Mouse (Mus musculus) G1E-ER4 (cell line): Measurements from ENCODE around the gene Gm5849. TPM values are rescaled to one million over a fixed set of nuclear protein-coding genes. Genes with fewer than 3 reads are reported as not detected.
"Not testable (repeated sequence)": the region's sequence is repeated elsewhere in the genome, so short reads cannot be mapped to it uniquely, and the experiment has no call there.

Source experiments
- GATA1 ChIP-seq: IDR thresholded peaks from one replicate; pipeline ENCODE4 v1.8.0; 2012; ENCODE audit warnings: low read length, inconsistent platforms
- polyA plus RNA-seq: library from polyadenylated mRNA; stranded (reverse); fragments of >175 nt; gene quantifications from 2 replicates; pipeline ENCODE4 v1.2.3, GENCODE M21; 2012

Gm5849 gene
- not detected in 2 replicates for polyA plus RNA-seq

DNA sequence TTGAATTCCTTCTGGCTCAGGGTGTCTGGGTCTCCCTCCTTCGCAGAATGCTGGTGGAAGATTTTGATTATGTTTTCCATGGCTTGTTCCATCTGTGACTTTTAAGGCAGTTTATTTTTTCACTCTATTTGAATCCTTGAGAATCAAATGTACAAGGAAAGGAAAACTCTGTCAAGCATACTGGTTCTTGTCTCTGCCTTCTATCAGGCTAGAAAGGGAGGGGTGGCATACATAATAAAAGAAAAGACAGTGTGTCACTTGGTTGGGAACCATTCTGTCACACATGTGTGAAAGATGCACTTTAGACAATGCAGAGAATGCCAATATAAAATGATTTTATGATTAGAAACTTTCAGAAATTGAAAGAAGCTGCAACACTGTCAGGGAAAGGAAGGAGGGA, at the start of gene Gm5849:
TSS of gene Gm5849 (minus strand) at position 101 of the 400 bp plus-strand sequence.
- TF ChIP-seq GATA1 = not testable (repeated sequence)

DNA sequence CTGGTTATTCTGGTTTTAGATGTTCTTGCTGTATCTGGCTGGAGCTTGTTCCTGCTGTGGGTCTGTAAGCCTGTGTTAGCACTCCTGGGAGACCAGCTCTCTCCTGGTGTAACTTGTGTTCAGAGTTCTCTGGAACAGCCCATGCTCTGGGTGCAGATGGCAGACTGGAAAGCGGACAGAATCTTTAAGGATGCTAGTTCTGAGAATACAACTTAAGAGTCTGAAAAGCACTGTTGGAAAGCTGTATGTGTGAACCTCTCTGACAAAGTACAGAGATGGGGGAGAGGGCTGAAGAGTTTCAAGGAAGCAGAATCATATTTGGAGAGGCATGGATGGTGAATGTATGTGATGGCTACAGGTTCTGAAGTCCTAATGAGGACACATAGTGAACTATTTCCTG, 28.0 kb downstream of the Gm5849 start:
- TF ChIP-seq GATA1 = no peak

DNA sequence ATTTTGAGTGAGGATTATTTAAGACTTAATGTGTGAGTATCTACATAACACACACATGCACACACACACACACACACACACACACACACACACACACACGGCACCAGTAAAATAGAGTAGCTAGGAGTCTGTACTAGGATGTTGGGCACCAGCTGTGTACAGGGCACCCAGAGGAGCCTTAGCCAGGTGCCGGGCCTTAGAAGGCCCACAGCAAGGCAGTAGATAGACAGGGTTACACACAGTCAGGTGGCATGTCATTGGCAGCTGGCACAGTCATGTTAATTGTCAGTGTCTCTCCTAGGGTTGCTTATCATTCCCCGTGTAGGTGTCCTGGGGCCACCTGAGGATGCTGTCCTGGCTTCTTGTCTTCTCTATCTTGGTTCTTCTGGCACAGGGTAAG, 51.1 kb downstream of the Gm5849 start, which contains the start of gene Pglyrp4:
TSS of gene Pglyrp4 (plus strand) at position 301 of the 400 bp plus-strand sequence.
- TF ChIP-seq GATA1 = no peak

Other genes with a start within 250 kb of the Gm5849 start
- gene S100a16, start 240.6 kb downstream of the Gm5849 start, polyA plus RNA-seq = not detected in 2 replicates
- gene S100a3, start 217.3 kb downstream of the Gm5849 start, polyA plus RNA-seq = not detected in 2 replicates
- gene S100a2, start 187.6 kb downstream of the Gm5849 start, polyA plus RNA-seq = not detected in 2 replicates
- not detected in 2 replicates for gene Gm42674, start 176.0 kb downstream of the Gm5849 start, polyA plus RNA-seq
- not detected in 2 replicates for gene S100a4, start 174.1 kb downstream of the Gm5849 start, polyA plus RNA-seq
- not detected in 2 replicates for gene S100a5, start 169.4 kb downstream of the Gm5849 start, polyA plus RNA-seq
- not detected in 2 replicates for gene S100a6, start 165.0 kb downstream of the Gm5849 start, polyA plus RNA-seq
- gene S100a7a, start 123.9 kb downstream of the Gm5849 start, polyA plus RNA-seq = not detected in 2 replicates
- gene S100a8, start 108.9 kb downstream of the Gm5849 start, polyA plus RNA-seq = not detected in 2 replicates
- not detected in 2 replicates for gene S100a9, start 82.2 kb downstream of the Gm5849 start, polyA plus RNA-seq
- gene Pglyrp4, start 51.0 kb downstream of the Gm5849 start, polyA plus RNA-seq = not detected in 2 replicates